In the genomic region with DNA sequence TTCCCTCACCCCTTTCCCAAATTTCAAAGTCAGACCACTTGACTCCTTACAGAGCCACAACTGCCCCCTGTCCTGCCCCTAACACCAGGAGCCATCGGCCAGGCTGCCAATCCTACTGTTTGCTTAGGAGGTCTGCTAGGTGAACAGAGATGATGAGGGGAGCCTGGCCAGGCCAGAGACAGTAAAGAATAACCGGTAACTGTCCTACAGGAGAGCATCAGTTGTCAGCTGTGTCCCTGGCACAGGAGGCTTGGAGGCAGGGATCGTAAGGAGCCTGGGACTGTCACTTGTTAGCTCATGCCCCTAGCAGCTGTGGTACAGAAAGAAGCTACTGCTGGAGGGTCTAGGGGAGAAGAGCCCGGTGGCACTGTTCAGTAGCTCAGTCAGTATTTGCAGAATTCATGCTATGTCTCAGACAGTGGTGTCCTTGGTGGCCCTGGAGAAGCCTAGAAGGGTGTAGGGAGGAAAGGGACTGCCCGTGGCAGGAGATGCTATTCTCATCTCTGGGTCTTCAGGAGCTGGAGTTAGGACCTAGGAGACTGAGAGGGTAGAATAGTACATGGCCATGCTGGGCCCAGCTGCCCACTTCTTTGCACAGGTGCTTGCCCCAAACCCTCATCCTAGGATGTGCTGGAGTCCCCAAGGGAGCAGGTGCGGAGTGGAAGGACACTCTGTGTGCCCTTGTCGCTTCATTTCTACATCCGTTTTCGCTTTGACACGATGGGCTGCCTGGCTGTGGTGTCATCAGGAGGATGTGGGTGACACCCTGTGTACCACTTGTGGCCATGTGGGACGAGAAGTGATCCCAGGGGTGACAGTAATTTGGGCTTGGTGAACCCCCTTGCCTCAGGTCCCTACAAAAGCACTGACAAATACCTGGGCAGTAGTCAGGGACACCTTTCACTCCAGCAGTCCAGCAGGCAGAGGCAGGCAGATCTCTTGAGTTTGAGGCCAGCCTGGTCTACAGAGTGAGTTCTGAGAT, we compare ENCODE assay signal across 8 mouse cellular contexts. TPM values are rescaled to one million over a fixed set of nuclear protein-coding genes. Genes with fewer than 3 reads are reported as not detected.
DNase-seq lines count a peak whose midpoint lies in the region; ATAC-seq and TF ChIP-seq lines count a peak whose summit lies in the region.

No protein-coding gene starts in this region.

- WGBS in liver, adult 2 months, result 79% methylated on average over 11 of the region's 11 CpGs
- 85% methylated on average over 11 of the region's 11 CpGs for WGBS in embryonic facial prominence, embryonic 12.5 days
- WGBS in limb, embryonic 11.5 days, result 90% methylated on average over 11 of the region's 11 CpGs

- peak overlapping the region; percentile 59 for H3K27ac ChIP-seq in liver, adult 2 months (replicated peaks; ENCODE audit: insufficient read depth, low read depth, low read length)
- peak overlapping the region; percentile 70; the same call in 1 of the 2 replicates for H3K27ac ChIP-seq in embryonic facial prominence, embryonic 12.5 days
- H3K27ac ChIP-seq in limb, embryonic 11.5 days (replicated peaks; ENCODE audit: low read depth, low read length), result no peak overlapping the region; the same call in 1 of the 2 replicates

- peak; percentile 7 for DNase-seq in liver, adult 2 months (ENCODE audit: extremely low read depth, low read depth, low spot score)
- no peak for DNase-seq in liver
- DNase-seq in limb, embryonic 11.5 days (ENCODE audit: low spot score), result no peak
- peak; percentile 75 for DNase-seq in splenic B cell, adult 2 months (ENCODE audit: low read depth, low spot score)
- no peak for DNase-seq in cerebellum, postnatal 25 days
- no peak for DNase-seq in layer of hippocampus, postnatal 25 days (ENCODE audit: extremely low spot score in 1 of 2, low spot score in 1 of 2)

- H3K79me2 ChIP-seq in liver, adult 2 months (ENCODE audit: control insufficient read depth, insufficient read depth, low read length), result peaks cover 5% of the 10 kb centered on the region; the same call in 1 of the 2 replicates

- no peak for TF ChIP-seq POLR2A in liver, adult 2 months (IDR thresholded peaks at IDR 0.05; ENCODE audit: extremely low read depth, insufficient read depth, low read length)

- 0 out of 2 replicates have a peak, but pooled peaks cover 5% of the 10 kb centered on the region for H3K4me1 ChIP-seq in liver, adult 2 months (ENCODE audit: control insufficient read depth, insufficient read depth, low read length)
- H3K4me1 ChIP-seq in embryonic facial prominence, embryonic 12.5 days, result peaks cover 38% of the 10 kb centered on the region
- peaks cover 24% of the 10 kb centered on the region for H3K4me1 ChIP-seq in limb, embryonic 11.5 days (ENCODE audit: control insufficient read depth, insufficient read depth, low read length)

- no peaks in the 10 kb centered on the region for H3K9me3 ChIP-seq in embryonic facial prominence, embryonic 12.5 days
- no peaks in the 10 kb centered on the region for H3K9me3 ChIP-seq in limb, embryonic 11.5 days (ENCODE audit: control insufficient read depth, low read length)

- H3K9ac ChIP-seq in liver, adult 2 months (ENCODE audit: low read depth, low read length), result peak overlapping the region; percentile 43
- no peak overlapping the region; the same call in 1 of the 2 replicates for H3K9ac ChIP-seq in embryonic facial prominence, embryonic 12.5 days
- H3K9ac ChIP-seq in limb, embryonic 11.5 days (ENCODE audit: low read length), result 0 out of 2 replicates have a peak overlapping the region, but pooled peaks have one; percentile 56

- H3K36me3 ChIP-seq in liver, adult 2 months (ENCODE audit: control insufficient read depth, insufficient read depth, low read length), result 0 out of 2 replicates have a peak, but pooled peaks cover 5% of the 10 kb centered on the region
- H3K36me3 ChIP-seq in embryonic facial prominence, embryonic 12.5 days, result peaks cover 62% of the 10 kb centered on the region
- H3K36me3 ChIP-seq in limb, embryonic 11.5 days (ENCODE audit: control insufficient read depth, insufficient read depth, low read length), result peaks cover 25% of the 10 kb centered on the region
- H3K36me3 ChIP-seq in splenic B cell, adult 2 months (ENCODE audit: control insufficient read depth, insufficient read depth, low read length, poor library complexity, severe bottlenecking), result peaks cover 9% of the 10 kb centered on the region

- ATAC-seq in embryonic facial prominence, embryonic 12.5 days (ENCODE audit: insufficient number of reproducible peaks, insufficient read depth, low FRiP score, low TSS enrichment), result no peak
- ATAC-seq in limb, embryonic 11.5 days (ENCODE audit: insufficient number of reproducible peaks, low FRiP score, low TSS enrichment, low read depth), result no peak
- ATAC-seq in erythroblast, adult 5-6 weeks (replicated peaks; ENCODE audit: low FRiP score, poor library complexity, severe bottlenecking), result no peak

- peak overlapping the region; percentile 88 for H3K4me2 ChIP-seq in embryonic facial prominence, embryonic 12.5 days (replicated peaks)
- H3K4me2 ChIP-seq in limb, embryonic 11.5 days (ENCODE audit: low read depth, severe bottlenecking), result peak overlapping the region; percentile 87; the same call in 1 of the 2 replicates

- H3K4me3 ChIP-seq in liver, adult 2 months (ENCODE audit: insufficient read depth, low read depth, low read length), result no peak overlapping the region
- peak overlapping the region; percentile 95 for H3K4me3 ChIP-seq in embryonic facial prominence, embryonic 12.5 days
- H3K4me3 ChIP-seq in limb, embryonic 11.5 days (ENCODE audit: low read depth, low read length), result no peak overlapping the region; the same call in 1 of the 2 replicates

- no peak for TF ChIP-seq CTCF in liver, adult 2 months (IDR thresholded peaks at IDR 0.05; ENCODE audit: low read depth, low read length)

- H3K27me3 ChIP-seq in liver, adult 2 months (ENCODE audit: control insufficient read depth, insufficient read depth, low read length), result no peaks in the 10 kb centered on the region
- H3K27me3 ChIP-seq in embryonic facial prominence, embryonic 12.5 days, result no peaks in the 10 kb centered on the region
- H3K27me3 ChIP-seq in limb, embryonic 11.5 days (ENCODE audit: control insufficient read depth, insufficient read depth, low read length), result no peaks in the 10 kb centered on the region
- H3K27me3 ChIP-seq in splenic B cell, adult 2 months (ENCODE audit: control insufficient read depth, insufficient read depth, low read length, poor library complexity, severe bottlenecking), result no peaks in the 10 kb centered on the region

RNA-seq across cellular contexts. Expression of a gene that starts 4.3 kb away (rescaled TPM):
- 1.8 and 2.5 TPM in 2 replicates for total RNA-seq in liver, adult 2 months (2014; rRNA removed)
- polyA plus RNA-seq in liver, adult 2 months (2012; rRNA removed), result 7.7 and 10.1 TPM in 2 replicates
- polyA plus RNA-seq in embryonic facial prominence, embryonic 12.5 days (2016; fragmentation: Nextera tagmentation; extraction: Ambion mirVana), result 51.1 and 59.2 TPM in 2 replicates
- 63.4 and 67.4 TPM in 2 replicates for polyA plus RNA-seq in limb, embryonic 11.5 days (2014; fragmentation: Nextera tagmentation; extraction: Ambion mirVana)
- total RNA-seq in layer of hippocampus, postnatal 25 days (2021), result 10 to 100 TPM; 82.4 to 91.1 TPM
- total RNA-seq in erythroblast, adult 5-6 weeks (2015; ENCODE audit: low replicate concordance), result 17.5 and 19.9 TPM in 2 replicates
- total RNA-seq in erythroblast, adult 5-6 weeks (2017; ENCODE audit: low replicate concordance), result 3.3 and 4.3 TPM in 2 replicates

RNA-seq across cellular contexts. Expression of a gene that starts 56.5 kb away (rescaled TPM):
- 182 and 210 TPM in 2 replicates for total RNA-seq in liver, adult 2 months (2014; rRNA removed)
- 230 and 232 TPM in 2 replicates for polyA plus RNA-seq in liver, adult 2 months (2012; rRNA removed)
- polyA plus RNA-seq in embryonic facial prominence, embryonic 12.5 days (2016; fragmentation: Nextera tagmentation; extraction: Ambion mirVana), result 878 and 882 TPM in 2 replicates
- polyA plus RNA-seq in limb, embryonic 11.5 days (2014; fragmentation: Nextera tagmentation; extraction: Ambion mirVana), result 1,049 and 1,075 TPM in 2 replicates
- 100 to 1,000 TPM; 262 to 288 TPM for total RNA-seq in layer of hippocampus, postnatal 25 days (2021)
- 553 and 845 TPM in 2 replicates for total RNA-seq in erythroblast, adult 5-6 weeks (2015; ENCODE audit: low replicate concordance)
- total RNA-seq in erythroblast, adult 5-6 weeks (2017; ENCODE audit: low replicate concordance), result 192 and 282 TPM in 2 replicates

Comparison
In these comparisons a context has a peak if more than half of its experiments do, and no peak if none do; other contexts are left out.
1. DNase-seq: peak in liver, adult 2 months (single experiment) and splenic B cell, adult 2 months (single experiment); none in liver (single experiment), limb, embryonic 11.5 days (single experiment), cerebellum, postnatal 25 days (0 of 2) and layer of hippocampus, postnatal 25 days (0 of 2).